Mouse (Mus musculus): Measurements from ENCODE around the gene Tmc4. TPM values are rescaled to one million over a fixed set of nuclear protein-coding genes. Genes with fewer than 3 reads are reported as not detected.

Gene Tmc4
- polyA plus RNA-seq, 1 experiment = 16.4 TPM

- Histone ChIP-seq H3K27ac (ENCODE audit: insufficient read depth, low read length) (peak within 1 kb of the TSS; percentile 82), H3K4me1 (ENCODE audit: control insufficient read depth, insufficient read depth, low read length) (no peaks in the 10 kb centered on the region), H3K9ac (ENCODE audit: low read depth, poor library complexity, severe bottlenecking) (peak within 1 kb of the TSS; percentile 55), H3K36me3 (ENCODE audit: control insufficient read depth, insufficient read depth, low read length, poor library complexity, severe bottlenecking) (peaks cover 12% of the 10 kb centered on the region), H3K27me3 (ENCODE audit: control insufficient read depth, insufficient read depth, low read length, poor library complexity, severe bottlenecking) (no peaks in the 10 kb centered on the region), H3K9me3 (replicated peaks; ENCODE audit: control insufficient read depth, insufficient read depth, low read length, poor library complexity, severe bottlenecking) (no peaks in the 10 kb centered on the region), H3K4me3 (ENCODE audit: low read depth, low read length) (peak within 1 kb of the TSS; percentile 76)
- TF ChIP-seq CTCF (IDR thresholded peaks at IDR 0.05; ENCODE audit: low read depth, low read length) (no peak), POLR2A (IDR thresholded peaks at IDR 0.05; ENCODE audit: insufficient read depth, low read length) (peak; percentile 95), EP300 (IDR thresholded peaks at IDR 0.05; ENCODE audit: insufficient read depth, low read depth, low read length) (no peak)
Measured at GRCm38 (mm10) chr7:3692987-3693808, 15.8 kb upstream of the Tmc4 start, which contains the start of gene Mboat7. Gene Mboat7 (minus strand): TSS chr7:3693523.

- Histone ChIP-seq H3K9ac (ENCODE audit: low read depth, poor library complexity, severe bottlenecking) (peak within 1 kb of the TSS; percentile 55), H3K4me3 (ENCODE audit: low read depth, low read length) (peak within 1 kb of the TSS; percentile 76), H3K36me3 (ENCODE audit: control insufficient read depth, insufficient read depth, low read length, poor library complexity, severe bottlenecking) (peaks cover 6% of the 10 kb centered on the region), H3K4me1 (ENCODE audit: control insufficient read depth, insufficient read depth, low read length) (no peaks in the 10 kb centered on the region), H3K27ac (ENCODE audit: insufficient read depth, low read length) (peak within 1 kb of the TSS; percentile 82), H3K9me3 (replicated peaks; ENCODE audit: control insufficient read depth, insufficient read depth, low read length, poor library complexity, severe bottlenecking) (no peaks in the 10 kb centered on the region), H3K27me3 (ENCODE audit: control insufficient read depth, insufficient read depth, low read length, poor library complexity, severe bottlenecking) (no peaks in the 10 kb centered on the region)
- TF ChIP-seq CTCF (IDR thresholded peaks at IDR 0.05; ENCODE audit: low read depth, low read length) (no peak), POLR2A (IDR thresholded peaks at IDR 0.05; ENCODE audit: insufficient read depth, low read length) (no peak), EP300 (IDR thresholded peaks at IDR 0.05; ENCODE audit: insufficient read depth, low read depth, low read length) (no peak)
Measured at GRCm38 (mm10) chr7:3692382-3692986, 15.1 kb upstream of the Tmc4 start, which contains the start of gene Tsen34. Gene Tsen34 (plus strand): TSS chr7:3692863.

GRCm38 (mm10) chr7:3691919-3692318 lies 14.6 kb upstream of the Tmc4 start:
- peaks cover 4% of the 10 kb centered on the region for H3K36me3 ChIP-seq (ENCODE audit: control insufficient read depth, insufficient read depth, low read length, poor library complexity, severe bottlenecking)
- H3K9me3 ChIP-seq (replicated peaks; ENCODE audit: control insufficient read depth, insufficient read depth, low read length, poor library complexity, severe bottlenecking) = no peaks in the 10 kb centered on the region
- H3K27me3 ChIP-seq (ENCODE audit: control insufficient read depth, insufficient read depth, low read length, poor library complexity, severe bottlenecking) = no peaks in the 10 kb centered on the region
- no peaks in the 10 kb centered on the region for H3K4me1 ChIP-seq (ENCODE audit: control insufficient read depth, insufficient read depth, low read length)
- H3K27ac ChIP-seq (ENCODE audit: insufficient read depth, low read length) = no peak overlapping the region
- peak overlapping the region; percentile 55 for H3K9ac ChIP-seq (ENCODE audit: low read depth, poor library complexity, severe bottlenecking)
- no peak for TF ChIP-seq EP300 (IDR thresholded peaks at IDR 0.05; ENCODE audit: insufficient read depth, low read depth, low read length)
- no peak for TF ChIP-seq POLR2A (IDR thresholded peaks at IDR 0.05; ENCODE audit: insufficient read depth, low read length)
- no peak for TF ChIP-seq CTCF (IDR thresholded peaks at IDR 0.05; ENCODE audit: low read depth, low read length)
- peak overlapping the region; percentile 76 for H3K4me3 ChIP-seq (ENCODE audit: low read depth, low read length)

- Histone ChIP-seq H3K4me1 (ENCODE audit: control insufficient read depth, insufficient read depth, low read length) (peaks cover 2% of the 10 kb centered on the region), H3K36me3 (ENCODE audit: control insufficient read depth, insufficient read depth, low read length, poor library complexity, severe bottlenecking) (peaks cover 2% of the 10 kb centered on the region; the same call in 1 of the 2 replicates), H3K9me3 (replicated peaks; ENCODE audit: control insufficient read depth, insufficient read depth, low read length, poor library complexity, severe bottlenecking) (no peaks in the 10 kb centered on the region), H3K9ac (ENCODE audit: low read depth, poor library complexity, severe bottlenecking) (peak overlapping the region; percentile 70), H3K27me3 (ENCODE audit: control insufficient read depth, insufficient read depth, low read length, poor library complexity, severe bottlenecking) (no peaks in the 10 kb centered on the region), H3K27ac (ENCODE audit: insufficient read depth, low read length) (no peak overlapping the region), H3K4me3 (ENCODE audit: low read depth, low read length) (peak overlapping the region; percentile 74)
- TF ChIP-seq POLR2A (IDR thresholded peaks at IDR 0.05; ENCODE audit: insufficient read depth, low read length) = no peak
- no peak for TF ChIP-seq CTCF (IDR thresholded peaks at IDR 0.05; ENCODE audit: low read depth, low read length)
- TF ChIP-seq EP300 (IDR thresholded peaks at IDR 0.05; ENCODE audit: insufficient read depth, low read depth, low read length) = no peak
Measured at GRCm38 (mm10) chr7:3685400-3686187, 8.2 kb upstream of the Tmc4 start.

- H3K9ac ChIP-seq (ENCODE audit: low read depth, poor library complexity, severe bottlenecking) = no peak overlapping the region
- no peak overlapping the region for H3K4me3 ChIP-seq (ENCODE audit: low read depth, low read length)
- H3K27me3 ChIP-seq (ENCODE audit: control insufficient read depth, insufficient read depth, low read length, poor library complexity, severe bottlenecking) = no peaks in the 10 kb centered on the region
- H3K9me3 ChIP-seq (replicated peaks; ENCODE audit: control insufficient read depth, insufficient read depth, low read length, poor library complexity, severe bottlenecking) = no peaks in the 10 kb centered on the region
- TF ChIP-seq CTCF (IDR thresholded peaks at IDR 0.05; ENCODE audit: low read depth, low read length) = no peak
- TF ChIP-seq EP300 (IDR thresholded peaks at IDR 0.05; ENCODE audit: insufficient read depth, low read depth, low read length) = no peak
- TF ChIP-seq POLR2A (IDR thresholded peaks at IDR 0.05; ENCODE audit: insufficient read depth, low read length) = no peak
- no peak overlapping the region for H3K27ac ChIP-seq (ENCODE audit: insufficient read depth, low read length)
- H3K36me3 ChIP-seq (ENCODE audit: control insufficient read depth, insufficient read depth, low read length, poor library complexity, severe bottlenecking) = peaks cover 2% of the 10 kb centered on the region; the same call in 1 of the 2 replicates
- peaks cover 2% of the 10 kb centered on the region for H3K4me1 ChIP-seq (ENCODE audit: control insufficient read depth, insufficient read depth, low read length)
Measured at GRCm38 (mm10) chr7:3684698-3685097, 7.3 kb upstream of the Tmc4 start.
